Mouse (Mus musculus) ES-E14 (cell line): ENCODE data around the gene Ogfod3.

Experiments used
- HCFC1 ChIP-seq: IDR thresholded peaks from 2 replicates; pipeline ENCODE4 v1.6.1; 2012; ENCODE audit warnings: low read length, inconsistent platforms, borderline replicate concordance; ENCODE audit not compliant: insufficient read depth
- MAFK ChIP-seq: IDR thresholded peaks from 2 replicates; pipeline ENCODE4 v1.6.1; 2014; ENCODE audit warnings: mild to moderate bottlenecking, low read depth, low read length, inconsistent platforms; ENCODE audit not compliant: insufficient read depth
- ZC3H11A ChIP-seq: IDR thresholded peaks from 2 replicates; pipeline ENCODE4 v1.6.1; 2012; ENCODE audit warnings: low read depth, mild to moderate bottlenecking, inconsistent platforms, low read length, borderline replicate concordance

- TF ChIP-seq ZC3H11A (no peak), HCFC1 (no peak), MAFK (no peak)
Observed at GRCm38 (mm10) chr11:121201436-121202198, 2.9 kb downstream of the Ogfod3 start.
